Mouse (Mus musculus) neural tube, embryonic 10.5 days (tissue): ENCODE data around the gene Arid1b.
"Not testable (repeated sequence)": the region's sequence is repeated elsewhere in the genome, so short reads cannot be mapped to it uniquely, and the experiment has no call there.

Experiments
- DNase-seq: peaks from one replicate; pipeline ENCODE4 v3.0.0-alpha.2; 2017; ENCODE audit warnings: low spot score; ENCODE audit errors: extremely low spot score

Arid1b gene

GRCm38 (mm10) chr17:5110981-5111380 is 116.8 kb downstream of the Arid1b start:
- not testable (repeated sequence) for DNase-seq

DNA sequence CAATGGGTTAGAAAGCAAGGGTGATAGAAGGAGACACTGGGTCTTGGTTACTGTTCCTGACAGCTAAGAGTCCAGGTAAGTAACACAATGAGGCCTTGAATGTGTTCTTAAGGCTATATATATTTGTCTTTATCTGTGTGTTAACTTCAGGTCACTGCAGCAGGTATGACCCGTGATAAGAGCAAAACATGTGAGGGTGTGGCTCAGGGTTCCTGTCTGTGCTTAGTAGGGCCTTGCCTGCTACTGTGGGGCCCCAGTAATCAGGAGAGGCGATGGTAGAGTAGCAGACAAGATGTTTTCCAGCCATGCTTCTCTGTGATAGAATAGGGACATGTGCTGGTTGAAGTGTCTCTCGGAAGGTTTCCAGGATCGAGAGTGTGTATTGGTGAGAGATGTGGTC is 118.0 kb downstream of the Arid1b start:
- DNase-seq: no peak

DNA sequence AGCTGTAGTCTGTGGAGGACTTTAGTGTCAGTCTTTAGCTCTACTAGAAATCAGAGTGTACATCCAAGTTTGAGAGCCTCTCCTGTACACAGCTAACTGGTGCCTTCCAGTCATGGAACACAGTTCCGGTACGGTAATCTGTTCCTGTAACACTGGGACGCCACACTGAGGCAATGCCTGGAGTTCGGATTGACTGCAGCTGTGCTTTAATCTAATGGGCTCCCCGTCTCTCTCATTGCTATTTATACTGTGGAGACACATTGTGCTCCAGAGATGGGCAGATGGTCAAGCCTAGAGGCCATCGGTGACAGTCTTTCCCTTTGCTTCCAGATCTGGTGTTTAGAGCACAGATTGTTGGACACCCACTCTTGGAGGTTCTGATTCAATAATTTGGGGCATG is 121.8 kb downstream of the Arid1b start:
- no peak for DNase-seq

DNA sequence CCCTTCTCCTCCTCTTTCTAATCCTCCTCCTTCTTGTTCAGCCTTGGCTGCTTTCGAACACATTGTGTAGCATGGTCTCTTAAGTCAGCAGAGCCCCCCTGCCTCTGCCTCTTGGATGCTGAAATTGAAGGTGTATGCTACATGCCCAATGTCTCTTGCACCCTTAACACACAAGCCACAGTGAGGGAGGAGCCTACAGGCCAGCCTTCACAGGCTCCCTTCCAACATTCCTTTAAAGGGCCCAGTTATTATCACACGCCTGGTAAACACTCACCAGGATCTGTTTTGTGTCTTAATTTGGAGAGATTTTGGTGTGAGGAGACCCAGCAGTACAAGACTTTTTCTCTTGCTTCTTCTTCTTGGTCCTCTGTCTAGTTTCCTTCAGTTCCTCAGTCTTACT is 122.9 kb downstream of the Arid1b start:
- no peak for DNase-seq

- no peak for DNase-seq
Measured at GRCm38 (mm10) chr17:5118171-5118570, 124.0 kb downstream of the Arid1b start.

DNA sequence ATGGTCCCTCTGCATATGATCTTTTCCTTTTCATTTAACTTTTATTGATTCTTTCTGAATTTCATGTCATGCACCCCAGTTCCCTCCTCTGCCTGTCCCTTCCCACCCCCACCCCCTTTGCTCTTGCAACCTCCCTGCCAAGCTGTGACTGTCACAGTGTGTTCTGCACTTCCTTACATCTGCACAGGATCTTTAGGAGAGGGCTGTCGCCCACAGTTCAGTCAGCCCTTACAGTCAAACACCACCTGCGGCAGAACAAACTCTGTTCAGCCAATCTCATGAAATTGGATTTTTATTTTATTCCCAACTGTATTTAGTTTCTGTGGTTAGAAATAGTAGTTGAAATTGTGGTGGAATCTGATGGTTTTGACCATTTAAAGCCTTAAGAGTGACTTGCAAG is 130.5 kb downstream of the Arid1b start:
- no peak for DNase-seq

DNA sequence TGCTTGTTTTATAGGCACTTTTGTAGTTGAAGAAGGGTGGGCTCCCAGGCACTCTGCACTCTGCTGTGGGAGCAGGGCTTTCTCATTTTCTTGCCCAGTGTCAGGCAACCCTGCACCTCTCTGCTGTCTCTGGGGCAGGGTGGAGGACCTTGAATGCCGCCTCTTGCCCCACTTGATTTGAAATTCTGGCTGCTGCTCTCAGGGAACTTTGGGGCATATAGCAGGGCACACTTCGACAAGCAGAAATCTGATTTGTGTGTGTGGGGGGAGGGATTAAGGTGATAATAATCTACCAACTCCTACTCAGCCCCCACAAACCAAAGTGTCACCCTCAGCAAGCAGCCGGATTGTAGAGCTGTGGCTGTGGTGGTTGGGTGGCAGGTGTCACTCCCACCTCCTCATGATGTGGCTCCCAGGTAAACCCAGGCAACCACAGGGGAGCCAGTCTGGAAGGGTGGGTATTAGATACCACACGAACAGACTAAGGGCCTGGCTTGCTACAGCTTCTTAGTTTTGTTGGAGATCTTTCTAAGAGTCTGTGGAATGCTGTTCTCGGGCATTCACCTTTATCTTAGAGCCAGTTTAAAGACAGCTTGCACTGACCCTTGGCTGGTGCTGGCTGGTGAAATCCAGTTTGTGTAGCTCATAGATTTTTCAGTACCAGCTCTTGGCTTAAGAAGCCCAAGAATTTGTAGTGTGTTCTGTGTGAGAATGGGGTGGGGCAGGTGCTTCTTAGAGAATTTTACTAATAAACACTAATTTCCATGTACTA is 131.1 kb downstream of the Arid1b start:
- DNase-seq: no peak

- DNase-seq: no peak
Measured at GRCm38 (mm10) chr17:5125856-5126806, 132.0 kb downstream of the Arid1b start.

GRCm38 (mm10) chr17:5129606-5130005 is 135.5 kb downstream of the Arid1b start:
- DNase-seq: no peak

- no peak for DNase-seq
Measured at GRCm38 (mm10) chr17:5130116-5130515, 136.0 kb downstream of the Arid1b start.

DNA sequence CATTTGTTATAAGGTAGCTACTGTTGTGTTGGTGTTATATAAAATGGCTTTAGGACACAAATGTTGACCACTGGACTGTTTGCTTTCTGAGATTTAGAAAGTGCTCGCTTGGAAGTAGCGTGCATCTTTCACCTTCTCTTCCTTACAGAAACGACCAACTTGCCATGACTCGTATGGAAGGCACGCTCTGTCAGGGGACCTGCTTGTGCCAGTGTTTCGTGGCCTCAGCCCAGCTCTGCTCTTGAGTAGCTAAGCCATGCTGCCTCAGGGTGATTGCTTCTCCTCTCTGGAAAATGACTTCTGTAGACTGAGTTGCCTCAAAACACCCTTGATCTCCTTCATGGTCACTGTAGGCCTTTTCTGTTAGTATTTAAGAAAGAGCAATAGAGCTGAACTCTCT is 137.6 kb downstream of the Arid1b start:
- no peak for DNase-seq

- DNase-seq: no peak
Measured at GRCm38 (mm10) chr17:5132296-5132986, 138.3 kb downstream of the Arid1b start.

DNA sequence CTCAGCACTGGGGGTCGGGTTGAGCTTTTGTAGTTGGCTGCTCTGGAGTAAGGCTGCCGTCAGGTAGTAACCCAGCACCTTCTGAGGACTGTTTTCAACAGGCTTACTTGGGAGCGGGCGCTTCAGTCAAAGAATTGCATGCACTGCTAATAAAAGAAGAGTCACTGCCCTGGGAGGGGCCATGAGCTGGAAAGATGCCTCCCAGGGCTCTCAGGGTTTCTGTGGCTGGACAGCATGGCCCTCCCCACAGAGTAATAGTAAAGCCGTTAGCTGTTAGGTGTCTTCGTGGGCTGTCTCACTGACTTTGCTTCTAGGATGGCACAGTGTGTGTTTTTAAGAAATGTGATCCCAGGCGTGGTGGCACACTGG is 138.8 kb downstream of the Arid1b start:
- no peak for DNase-seq

DNA sequence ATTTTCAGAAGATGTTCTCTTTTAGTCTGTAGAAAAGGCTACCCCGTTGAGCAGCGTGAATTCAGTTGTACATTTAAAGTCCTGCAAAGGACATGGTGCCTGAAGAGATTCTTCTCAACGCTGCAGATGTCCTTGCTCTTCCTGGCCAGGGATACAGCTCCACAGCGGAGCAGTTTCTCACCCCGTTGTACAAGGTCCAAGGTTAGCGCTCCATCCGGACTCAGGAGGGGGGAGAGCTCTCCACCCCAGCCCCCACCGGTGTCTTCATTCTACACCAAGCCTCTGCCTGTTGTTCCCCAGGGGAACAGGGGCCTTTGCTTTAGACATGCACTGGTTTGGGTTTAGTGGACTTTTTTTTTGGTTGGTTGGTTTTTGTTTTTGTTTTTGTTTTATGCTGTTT is 139.7 kb downstream of the Arid1b start:
- DNase-seq: no peak

DNA sequence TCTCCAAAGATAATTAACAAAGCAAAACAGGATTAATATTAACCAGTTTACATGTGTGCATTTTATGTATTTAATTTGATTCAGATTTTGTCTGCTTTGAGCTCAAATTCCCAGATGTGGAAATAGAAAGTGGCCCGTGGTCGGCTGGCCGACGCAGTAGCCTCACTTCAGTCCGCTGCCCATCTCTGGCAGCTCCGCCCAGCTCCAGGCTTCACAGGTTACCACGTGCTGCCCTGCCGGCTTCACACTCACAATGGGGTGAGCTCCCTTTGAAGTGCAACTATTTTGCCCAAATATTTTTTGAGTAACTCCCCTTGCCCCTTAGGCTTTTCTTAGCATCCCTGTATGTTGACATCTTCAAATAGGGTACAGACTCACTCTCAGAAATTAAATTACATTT is 140.1 kb downstream of the Arid1b start:
- DNase-seq: no peak

DNA sequence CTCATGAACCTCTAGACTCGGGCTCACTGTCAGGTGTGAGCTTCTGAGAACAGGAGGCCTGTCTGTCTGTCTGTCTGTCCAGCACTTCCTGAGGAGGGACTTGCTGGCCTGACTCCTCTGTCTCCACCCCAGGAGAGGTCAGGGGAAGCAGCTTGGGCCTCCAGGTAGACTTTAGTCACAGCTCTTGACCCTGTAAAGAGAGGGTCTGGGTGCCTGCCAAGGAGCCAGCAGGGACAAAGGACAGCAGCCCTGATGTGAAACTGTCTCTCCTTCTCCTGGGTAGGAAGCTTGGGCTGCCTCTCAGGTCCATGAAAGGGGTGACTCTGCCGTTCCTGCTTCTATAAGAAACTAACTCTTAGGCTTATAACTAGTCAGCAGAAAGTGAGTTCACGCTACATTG is 143.8 kb downstream of the Arid1b start:
- no peak for DNase-seq

DNA sequence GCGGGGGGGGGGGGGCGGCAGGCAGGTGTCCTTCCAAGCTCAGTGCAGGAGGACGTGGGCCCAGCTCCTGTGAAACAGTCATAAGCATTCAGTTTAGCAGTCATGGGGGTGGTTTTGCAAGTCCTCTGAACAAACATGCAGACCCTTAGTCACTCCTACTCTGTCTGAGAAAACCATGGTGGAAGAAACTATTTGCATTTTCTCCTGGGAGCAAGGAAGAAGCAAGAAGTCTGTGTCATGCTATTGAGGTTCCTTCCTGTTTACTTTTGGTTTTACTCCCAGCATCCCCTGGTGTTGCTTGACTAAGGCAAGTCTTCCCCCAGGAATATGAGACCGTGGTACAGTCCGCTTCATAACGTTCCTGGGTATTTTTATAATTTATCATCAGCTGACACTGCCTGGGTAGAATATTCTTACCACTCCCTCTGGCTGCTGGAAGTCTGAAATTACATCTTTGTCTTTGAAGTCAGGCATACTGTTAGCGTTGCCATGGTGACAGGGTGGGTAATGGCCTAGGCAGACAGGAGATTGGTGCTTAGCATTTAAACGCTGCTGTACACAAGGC is 144.6 kb downstream of the Arid1b start:
- peak; percentile 65 for DNase-seq

- DNase-seq: no peak
Measured at GRCm38 (mm10) chr17:5139553-5139952, 145.4 kb downstream of the Arid1b start.

GRCm38 (mm10) chr17:5143735-5144439 is 149.8 kb downstream of the Arid1b start:
- DNase-seq: no peak

DNA sequence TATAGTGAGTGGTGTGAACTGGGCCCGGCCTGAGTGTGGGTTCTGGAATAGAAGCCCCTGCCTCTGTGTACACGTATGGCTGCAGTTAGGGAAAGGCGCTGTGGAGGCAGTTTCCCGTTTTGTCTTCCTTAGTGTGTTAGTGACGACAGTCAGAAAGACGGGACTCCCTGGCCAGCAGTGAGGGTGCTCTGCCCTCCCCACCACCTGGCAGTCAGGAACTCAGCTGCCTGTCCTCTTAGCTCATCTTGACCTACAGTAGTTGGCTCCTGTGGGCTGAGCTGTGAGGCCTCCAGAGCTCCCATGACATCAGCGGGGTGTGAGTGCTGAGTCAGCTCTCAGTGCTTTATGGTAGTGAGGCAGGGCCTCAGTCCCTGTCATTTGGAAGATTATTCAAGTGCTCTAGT is 156.5 kb downstream of the Arid1b start:
- DNase-seq: no peak

GRCm38 (mm10) chr17:5151852-5152251 is 157.7 kb downstream of the Arid1b start:
- DNase-seq: no peak
